Mouse (Mus musculus): ENCODE data around the gene H2afy2. TPM values are rescaled to one million over a fixed set of nuclear protein-coding genes. Genes with fewer than 3 reads are reported as not detected.

The H2afy2 gene
- polyA plus RNA-seq, 2 experiments from 2014 or later: 0.15 TPM; not detected in 1

Other genes starting within 250 kb of the H2afy2 start
- gene Npffr1, start 188.7 kb downstream of the H2afy2 start, polyA plus RNA-seq (2017; shearing (Covaris generic)): not detected
- 10 to 100 TPM; 69.2 to 88.9 TPM for gene Ppa1, start 135.6 kb downstream of the H2afy2 start, polyA plus RNA-seq (2017; shearing (Covaris generic))
- 100 to 1,000 TPM; 101 to 110 TPM for gene Sar1a, start 103.8 kb downstream of the H2afy2 start, polyA plus RNA-seq (2017; shearing (Covaris generic))
- 1 to 10 TPM; 2.9 to 3.7 TPM for gene Tysnd1, start 88.6 kb downstream of the H2afy2 start, polyA plus RNA-seq (2017; shearing (Covaris generic))
- 1 to 10 TPM; 1.9 to 3.1 TPM for gene Aifm2, start 68.9 kb downstream of the H2afy2 start, polyA plus RNA-seq (2017; shearing (Covaris generic))
- gene Col13a1, start 195.0 kb upstream of the H2afy2 start, polyA plus RNA-seq (2017; shearing (Covaris generic)): not detected

Measured in activated CD4-positive, CD25-positive, alpha-beta regulatory T cell, adult 4 months (primary cell).